Mouse (Mus musculus): ENCODE data around the gene Lrrc29.

Lrrc29 gene

GRCm38 (mm10) chr8:105326141-105326672, at the start of gene Lrrc29, which contains the start of gene Tmem208:
Lrrc29 (minus strand) TSS chr8:105326278.
Tmem208 (plus strand) TSS chr8:105326354.
- in situ Hi-C loops (cut with MseI, MboI) = no loop called here

GRCm38 (mm10) chr8:105374513-105374966, 48.5 kb upstream of the Lrrc29 start:
- in situ Hi-C loops (cut with MseI, MboI) = no loop called here

- in situ Hi-C loops (cut with MseI, MboI) = no loop called here
Measured at GRCm38 (mm10) chr8:105373032-105373431, 47.0 kb upstream of the Lrrc29 start, which contains the start of gene Plekhg4. Plekhg4 (plus strand) TSS chr8:105373274.

GRCm38 (mm10) chr8:105372473-105372872, 46.4 kb upstream of the Lrrc29 start:
- in situ Hi-C loops (cut with MseI, MboI) = no loop called here

GRCm38 (mm10) chr8:105367107-105367506, 41.0 kb upstream of the Lrrc29 start:
- in situ Hi-C loops (cut with MseI, MboI) = no loop called here

GRCm38 (mm10) chr8:105361751-105362702, 35.9 kb upstream of the Lrrc29 start:
- in situ Hi-C loops (cut with MseI, MboI) = no loop called here

GRCm38 (mm10) chr8:105359646-105360045, 33.6 kb upstream of the Lrrc29 start:
- in situ Hi-C loops (cut with MseI, MboI) = no loop called here

GRCm38 (mm10) chr8:105359208-105359607, 33.1 kb upstream of the Lrrc29 start:
- in situ Hi-C loops (cut with MseI, MboI) = no loop called here

GRCm38 (mm10) chr8:105356681-105357080, 30.6 kb upstream of the Lrrc29 start:
- in situ Hi-C loops (cut with MseI, MboI) = no loop called here

GRCm38 (mm10) chr8:105355179-105356024, 29.3 kb upstream of the Lrrc29 start:
- in situ Hi-C loops (cut with MseI, MboI) = no loop called here

- in situ Hi-C loops (cut with MseI, MboI) = no loop called here
Measured at GRCm38 (mm10) chr8:105354549-105354948, 28.5 kb upstream of the Lrrc29 start.

- in situ Hi-C loops (cut with MseI, MboI) = no loop called here
Measured at GRCm38 (mm10) chr8:105353583-105354135, 27.6 kb upstream of the Lrrc29 start.

- in situ Hi-C loops (cut with MseI, MboI) = no loop called here
Measured at GRCm38 (mm10) chr8:105350186-105350585, 24.1 kb upstream of the Lrrc29 start.

GRCm38 (mm10) chr8:105349096-105349771, 23.2 kb upstream of the Lrrc29 start:
- in situ Hi-C loops (cut with MseI, MboI) = no loop called here

- in situ Hi-C loops (cut with MseI, MboI) = no loop called here
Measured at GRCm38 (mm10) chr8:105348450-105349095, 22.5 kb upstream of the Lrrc29 start, which contains the start of gene Slc9a5. Slc9a5 (plus strand) TSS chr8:105348843.

- in situ Hi-C loops (cut with MseI, MboI) = no loop called here
Measured at GRCm38 (mm10) chr8:105347428-105348221, 21.5 kb upstream of the Lrrc29 start, which contains the start of gene Fhod1. Fhod1 (minus strand) TSS chr8:105347953.

GRCm38 (mm10) chr8:105346611-105347427, 20.7 kb upstream of the Lrrc29 start:
- in situ Hi-C loops (cut with MseI, MboI) = no loop called here
